Mouse (Mus musculus): ENCODE measurements around the gene Atp6v0d1. TPM values are rescaled to one million over a fixed set of nuclear protein-coding genes. Genes with fewer than 3 reads are reported as not detected.

Atp6v0d1 gene
- polyA plus RNA-seq, 1 experiment from 2014 or later: 146 TPM

DNA sequence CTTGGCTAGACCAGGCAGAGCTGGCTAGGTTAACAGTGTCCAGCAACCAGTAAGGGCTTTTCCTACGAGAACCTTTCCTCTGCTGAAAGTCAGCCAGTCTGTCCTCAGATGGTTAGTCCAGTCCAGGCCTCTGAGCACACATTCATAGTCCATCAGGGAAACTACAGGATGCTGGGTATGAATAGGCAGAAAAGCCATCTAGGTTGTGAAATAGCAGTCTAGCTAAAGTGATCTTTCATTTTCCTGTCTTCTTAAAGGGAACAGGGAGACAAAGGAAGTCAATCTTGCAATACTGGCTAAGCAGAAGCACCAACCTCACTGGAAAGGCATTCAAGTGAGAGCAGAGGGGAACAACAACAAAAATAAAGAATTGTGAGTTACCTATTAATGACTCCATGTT lies 13.0 kb downstream of the Atp6v0d1 start:
- H3K27me3 ChIP-seq (replicated peaks; ENCODE audit: insufficient read depth, low read length): no peaks in the 10 kb centered on the region
- no peak overlapping the region for H3K4me3 ChIP-seq (ENCODE audit: low read depth, low read length)
- DNase-seq (ENCODE audit: low spot score) (peak; percentile 32), ATAC-seq (no peak)
- no peaks in the 10 kb centered on the region for H3K4me1 ChIP-seq (ENCODE audit: insufficient read depth, low read depth, low read length)
- H3K4me2 ChIP-seq (replicated peaks; ENCODE audit: low read depth, low read length): no peak overlapping the region
- H3K27ac ChIP-seq (ENCODE audit: low read length): no peak overlapping the region
- no peaks in the 10 kb centered on the region for H3K36me3 ChIP-seq (ENCODE audit: insufficient read depth, low read length)
- 77% methylated on average over 1 of the region's 1 CpGs for WGBS
- TF ChIP-seq CTCF (IDR thresholded peaks at IDR 0.05) (no peak), EP300 (IDR thresholded peaks at IDR 0.05) (no peak)
- H3K9ac ChIP-seq (replicated peaks; ENCODE audit: low read depth): no peak overlapping the region
- no peaks in the 10 kb centered on the region for H3K9me3 ChIP-seq (ENCODE audit: low read length)

DNA sequence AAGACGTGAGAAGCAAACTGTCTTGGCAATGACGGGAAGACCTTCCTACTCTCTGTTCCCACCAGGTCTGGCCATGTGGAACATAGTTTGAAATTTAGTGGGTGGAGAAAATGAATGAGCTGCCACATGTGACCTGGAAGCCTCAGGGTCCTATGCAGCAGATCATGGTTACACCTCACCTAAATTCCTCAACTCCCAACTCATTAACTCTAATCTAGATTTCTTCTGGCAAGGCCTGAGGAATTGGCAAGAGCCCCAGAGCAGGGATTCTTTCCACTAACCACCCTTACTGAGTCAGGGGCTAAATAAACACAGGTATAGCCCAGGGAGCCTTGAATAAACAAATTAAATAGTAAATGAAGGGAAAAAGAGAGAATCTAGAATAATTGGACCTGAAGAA lies 13.8 kb downstream of the Atp6v0d1 start:
- no peak for ATAC-seq
- H3K4me3 ChIP-seq (ENCODE audit: low read depth, low read length): no peak overlapping the region
- H3K27me3 ChIP-seq (replicated peaks; ENCODE audit: insufficient read depth, low read length): no peaks in the 10 kb centered on the region
- no peak overlapping the region for H3K4me2 ChIP-seq (replicated peaks; ENCODE audit: low read depth, low read length)
- no peaks in the 10 kb centered on the region for H3K9me3 ChIP-seq (ENCODE audit: low read length)
- no peak overlapping the region for H3K27ac ChIP-seq (ENCODE audit: low read length)
- peaks cover 3% of the 10 kb centered on the region; the same call in 1 of the 2 replicates for H3K4me1 ChIP-seq (ENCODE audit: insufficient read depth, low read depth, low read length)
- DNase-seq (ENCODE audit: low spot score): no peak
- 85% methylated on average over 2 of the region's 2 CpGs for WGBS
- H3K36me3 ChIP-seq (ENCODE audit: insufficient read depth, low read length): no peaks in the 10 kb centered on the region
- no peak overlapping the region for H3K9ac ChIP-seq (replicated peaks; ENCODE audit: low read depth)
- no peak for TF ChIP-seq EP300 (IDR thresholded peaks at IDR 0.05)

DNA sequence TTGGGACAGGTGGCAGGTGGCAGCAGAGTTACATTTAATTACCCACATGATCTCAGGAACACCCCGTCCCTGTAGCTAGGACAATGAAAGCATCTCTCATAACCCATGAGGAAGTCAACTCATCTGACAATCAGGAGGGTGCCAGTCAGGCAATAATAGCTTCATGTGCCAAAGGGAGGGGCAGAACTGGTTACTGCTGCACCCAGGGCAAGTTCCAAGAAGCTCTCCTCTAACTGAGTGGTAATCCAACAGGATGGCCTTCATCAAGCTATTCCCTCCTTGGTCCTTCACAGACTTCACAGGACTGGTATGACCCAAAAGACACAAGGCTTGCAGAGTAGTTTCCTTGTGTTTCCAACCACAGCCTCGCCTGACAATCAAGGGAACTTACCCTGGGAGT lies 15.8 kb downstream of the Atp6v0d1 start:
- no peaks in the 10 kb centered on the region for H3K9me3 ChIP-seq (ENCODE audit: low read length)
- no peak overlapping the region for H3K4me3 ChIP-seq (ENCODE audit: low read depth, low read length)
- H3K4me2 ChIP-seq (replicated peaks; ENCODE audit: low read depth, low read length): no peak overlapping the region
- ATAC-seq: no peak
- no peaks in the 10 kb centered on the region for H3K27me3 ChIP-seq (replicated peaks; ENCODE audit: insufficient read depth, low read length)
- no peaks in the 10 kb centered on the region for H3K36me3 ChIP-seq (ENCODE audit: insufficient read depth, low read length)
- no peak for DNase-seq (ENCODE audit: low spot score)
- WGBS: 76% methylated on average over 2 of the region's 2 CpGs
- no peak overlapping the region for H3K9ac ChIP-seq (replicated peaks; ENCODE audit: low read depth)
- H3K4me1 ChIP-seq (ENCODE audit: insufficient read depth, low read depth, low read length): peaks cover 18% of the 10 kb centered on the region
- TF ChIP-seq CTCF (IDR thresholded peaks at IDR 0.05): no peak
- TF ChIP-seq EP300 (IDR thresholded peaks at IDR 0.05): no peak
- H3K27ac ChIP-seq (ENCODE audit: low read length): no peak overlapping the region

DNA sequence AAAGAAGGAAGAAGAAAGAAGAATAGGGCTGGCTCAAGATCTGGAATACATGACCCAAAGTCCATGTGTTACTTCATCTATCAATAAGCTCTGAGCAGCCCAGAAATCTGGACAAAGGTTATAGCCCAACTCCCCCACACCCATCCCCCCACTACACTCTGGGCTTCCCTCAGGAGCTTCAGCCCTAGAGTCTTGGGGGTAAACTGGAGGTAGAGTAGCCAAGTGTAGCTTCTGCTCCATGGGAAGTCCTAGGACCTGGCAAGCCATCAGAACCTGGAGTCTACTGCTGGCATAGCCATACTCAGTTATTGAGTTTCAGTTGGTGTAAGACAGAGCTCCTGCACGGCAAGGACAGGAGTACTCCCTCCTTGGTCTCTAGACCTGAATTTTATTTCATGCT lies 16.3 kb downstream of the Atp6v0d1 start:
- WGBS: 94% methylated on average over 1 of the region's 1 CpGs
- H3K4me2 ChIP-seq (replicated peaks; ENCODE audit: low read depth, low read length): no peak overlapping the region
- no peak overlapping the region for H3K4me3 ChIP-seq (ENCODE audit: low read depth, low read length)
- no peak for DNase-seq (ENCODE audit: low spot score)
- no peaks in the 10 kb centered on the region for H3K9me3 ChIP-seq (ENCODE audit: low read length)
- no peak overlapping the region for H3K27ac ChIP-seq (ENCODE audit: low read length)
- TF ChIP-seq CTCF (IDR thresholded peaks at IDR 0.05): no peak
- no peak for TF ChIP-seq EP300 (IDR thresholded peaks at IDR 0.05)
- ATAC-seq: no peak
- peaks cover 18% of the 10 kb centered on the region for H3K4me1 ChIP-seq (ENCODE audit: insufficient read depth, low read depth, low read length)
- no peaks in the 10 kb centered on the region for H3K36me3 ChIP-seq (ENCODE audit: insufficient read depth, low read length)
- H3K9ac ChIP-seq (replicated peaks; ENCODE audit: low read depth): no peak overlapping the region
- H3K27me3 ChIP-seq (replicated peaks; ENCODE audit: insufficient read depth, low read length): no peaks in the 10 kb centered on the region

DNA sequence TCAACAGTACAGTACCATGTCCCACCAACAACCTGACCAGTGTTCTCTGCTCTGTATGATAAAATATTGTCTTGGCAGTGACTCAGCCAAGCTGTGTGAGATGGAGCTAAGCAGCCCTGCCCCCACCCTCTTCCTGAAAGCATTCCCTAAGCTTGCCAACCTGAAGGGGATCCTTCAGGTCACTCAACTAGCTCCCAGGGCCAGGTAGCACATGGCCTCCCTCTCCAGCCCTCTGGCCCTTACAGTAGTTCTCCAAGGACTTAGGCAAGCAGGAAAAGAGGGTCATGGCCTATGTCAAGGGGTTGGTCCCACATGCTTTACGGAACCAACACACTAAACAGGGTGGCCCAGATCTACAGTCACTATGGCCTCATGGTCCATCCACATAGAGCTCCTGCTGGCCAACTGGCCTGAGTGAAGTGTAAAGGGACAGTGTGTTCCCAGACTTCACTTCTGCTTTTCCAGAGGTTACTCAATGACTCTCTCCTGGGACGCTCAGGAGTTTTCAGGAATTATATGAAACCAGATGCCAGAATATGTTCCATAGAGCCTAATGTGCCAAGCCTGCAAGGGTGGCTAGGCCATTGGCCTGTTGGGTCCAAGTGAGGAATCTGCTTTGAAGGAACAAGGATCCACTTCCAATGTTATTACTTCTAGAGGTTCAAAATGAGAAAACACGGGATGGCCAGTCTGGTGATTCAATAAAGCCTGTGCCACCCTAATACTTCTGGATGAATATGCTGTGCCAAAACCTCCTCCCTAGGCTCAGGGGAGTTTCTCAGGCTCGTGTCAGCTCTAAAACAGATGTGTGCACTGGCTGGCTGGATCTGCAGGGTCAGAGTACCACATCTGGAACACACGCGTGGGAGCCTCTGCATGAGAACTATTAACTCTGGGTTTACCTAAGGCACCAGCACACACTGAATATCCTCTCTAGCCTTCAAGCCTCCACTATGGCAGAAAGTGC lies 19.2 kb downstream of the Atp6v0d1 start:
- H3K9me3 ChIP-seq (ENCODE audit: low read length): no peaks in the 10 kb centered on the region
- no peak overlapping the region; the same call in 1 of the 2 replicates for H3K4me2 ChIP-seq (replicated peaks; ENCODE audit: low read depth, low read length)
- H3K4me1 ChIP-seq (ENCODE audit: insufficient read depth, low read depth, low read length): peaks cover 18% of the 10 kb centered on the region
- H3K27ac ChIP-seq (ENCODE audit: low read length): peak overlapping the region; percentile 60
- DNase-seq (ENCODE audit: low spot score) (peak; percentile 90), ATAC-seq (peak; percentile 93)
- H3K36me3 ChIP-seq (ENCODE audit: insufficient read depth, low read length): no peaks in the 10 kb centered on the region
- TF ChIP-seq EP300 (IDR thresholded peaks at IDR 0.05) (peak; percentile 82), CTCF (IDR thresholded peaks at IDR 0.05) (no peak)
- no peak overlapping the region for H3K9ac ChIP-seq (replicated peaks; ENCODE audit: low read depth)
- H3K4me3 ChIP-seq (ENCODE audit: low read depth, low read length): no peak overlapping the region
- no peaks in the 10 kb centered on the region for H3K27me3 ChIP-seq (replicated peaks; ENCODE audit: insufficient read depth, low read length)
- WGBS: 62% methylated on average over 6 of the region's 6 CpGs

DNA sequence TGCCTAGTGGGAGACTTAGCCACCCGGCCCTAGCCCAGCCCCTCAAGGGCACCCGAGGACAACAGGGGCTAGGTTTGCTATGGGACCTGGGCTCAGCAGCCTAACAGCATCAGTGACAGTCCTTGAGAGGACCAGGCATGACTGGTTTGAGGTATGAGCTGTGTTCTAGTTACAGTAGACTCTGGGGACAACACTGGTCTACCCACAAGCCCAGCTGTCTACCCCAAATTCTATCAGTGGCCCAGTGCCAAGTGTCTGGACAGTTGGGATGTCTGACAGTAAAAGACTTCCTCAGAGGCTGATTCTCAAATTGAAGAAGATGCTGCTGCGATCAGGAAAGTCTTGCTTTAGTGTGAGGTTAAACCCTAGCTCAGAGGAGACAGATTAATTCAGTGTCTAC lies 20.6 kb downstream of the Atp6v0d1 start:
- Histone ChIP-seq H3K4me2 (replicated peaks; ENCODE audit: low read depth, low read length) (no peak overlapping the region), H3K27me3 (replicated peaks; ENCODE audit: insufficient read depth, low read length) (no peaks in the 10 kb centered on the region), H3K9ac (replicated peaks; ENCODE audit: low read depth) (no peak overlapping the region), H3K4me1 (ENCODE audit: insufficient read depth, low read depth, low read length) (peaks cover 18% of the 10 kb centered on the region), H3K27ac (ENCODE audit: low read length) (peak overlapping the region; percentile 55), H3K9me3 (ENCODE audit: low read length) (no peaks in the 10 kb centered on the region), H3K4me3 (ENCODE audit: low read depth, low read length) (no peak overlapping the region), H3K36me3 (ENCODE audit: insufficient read depth, low read length) (no peaks in the 10 kb centered on the region)
- ATAC-seq (no peak), DNase-seq (ENCODE audit: low spot score) (no peak)
- TF ChIP-seq CTCF (IDR thresholded peaks at IDR 0.05) (no peak), EP300 (IDR thresholded peaks at IDR 0.05) (no peak)
- 78% methylated on average over 3 of the region's 3 CpGs for WGBS

All from lung, postnatal 0 days (tissue).